Mouse (Mus musculus) hindbrain, postnatal 0 days (tissue): Measurements from ENCODE around the gene Phlpp1. TPM values are rescaled to one million over a fixed set of nuclear protein-coding genes. Genes with fewer than 3 reads are reported as not detected.
A peak's percentile ranks its signal among the peaks of the same experiment; 100 is the strongest.

Source experiments
- ATAC-seq: fragments of 200-750 bp; cut with Nextera tagmentation; 2 replicates; pipeline ENCODE4 v1.8.0; 2017; ENCODE audit warnings: mild to moderate bottlenecking, moderate TSS enrichment, moderate library complexity
- DNase-seq: peaks from one replicate; pipeline ENCODE4 v3.0.0-alpha.2; 2015; ENCODE audit warnings: low spot score
- H3K27ac ChIP-seq: fragments of 300-500 bp; sonication (generic); 2 replicates; pipeline ENCODE4 v1.5.1; 2014; ENCODE audit warnings: mild to moderate bottlenecking
- H3K27me3 ChIP-seq: fragments of 300-500 bp; sonication (generic); 2 replicates; pipeline ENCODE4 v1.6.1; 2014; ENCODE audit warnings: low read length, mixed read lengths; ENCODE audit not compliant: insufficient read depth
- H3K36me3 ChIP-seq: fragments of 300-500 bp; sonication (generic); 2 replicates; pipeline ENCODE4 v1.6.1; 2014; ENCODE audit warnings: low read length, mixed read lengths; ENCODE audit not compliant: insufficient read depth
- H3K4me1 ChIP-seq: fragments of 300-500 bp; sonication (generic); 2 replicates; pipeline ENCODE4 v1.6.1; 2014; ENCODE audit warnings: antibody characterized with exemption, low read length, mixed read lengths; ENCODE audit not compliant: insufficient read depth
- H3K4me2 ChIP-seq: fragments of 300-500 bp; sonication (generic); 2 replicates; pipeline ENCODE4 v1.6.1; 2014; ENCODE audit warnings: low read depth, mild to moderate bottlenecking, low read length, moderate library complexity, mixed read lengths
- H3K4me3 ChIP-seq: fragments of 300-500 bp; sonication (generic); 2 replicates; pipeline ENCODE4 v1.5.1; 2014; ENCODE audit warnings: low read length
- H3K9ac ChIP-seq: fragments of 300-500 bp; sonication (generic); replicated peaks from 2 replicates; pipeline ENCODE4 v1.6.1; 2014; ENCODE audit warnings: mild to moderate bottlenecking, low read length, moderate library complexity, mixed read lengths
- H3K9me3 ChIP-seq: fragments of 300-500 bp; sonication (generic); 2 replicates; pipeline ENCODE4 v1.6.1; 2016; ENCODE audit warnings: low read length, mixed read lengths
- CTCF ChIP-seq: IDR thresholded peaks from 2 replicates; pipeline ENCODE4 v1.5.1; 2016; ENCODE audit warnings: antibody characterized with exemption, control low read depth, low read depth
- WGBS: fragments of 180-500 bp; shearing (Covaris S2); extraction: QIAGEN DNeasy Blood & Tissue Kit; methylation state at CpG from one replicate; pipeline ENCODE4 v1.1.7; 2014; 5-methylcytosine and 5-hydroxymethylcytosine counted together
- polyA plus RNA-seq: library from polyadenylated mRNA; unstranded; fragments of >200 nt; fragmentation: Nextera tagmentation; extraction: Ambion mirVana; gene quantifications from 2 replicates; pipeline ENCODE4 v1.2.1, GENCODE M21; 2015
- total RNA-seq: library from RNA; depleted of rRNA; stranded (reverse); fragments of >200 nt; gene quantifications from 2 replicates; pipeline ENCODE4 v1.2.3, GENCODE M21; 2014

Phlpp1 gene
- total and polyA plus RNA-seq, 2 experiments from 2014 or later = 6.0 to 38.0 TPM

DNA sequence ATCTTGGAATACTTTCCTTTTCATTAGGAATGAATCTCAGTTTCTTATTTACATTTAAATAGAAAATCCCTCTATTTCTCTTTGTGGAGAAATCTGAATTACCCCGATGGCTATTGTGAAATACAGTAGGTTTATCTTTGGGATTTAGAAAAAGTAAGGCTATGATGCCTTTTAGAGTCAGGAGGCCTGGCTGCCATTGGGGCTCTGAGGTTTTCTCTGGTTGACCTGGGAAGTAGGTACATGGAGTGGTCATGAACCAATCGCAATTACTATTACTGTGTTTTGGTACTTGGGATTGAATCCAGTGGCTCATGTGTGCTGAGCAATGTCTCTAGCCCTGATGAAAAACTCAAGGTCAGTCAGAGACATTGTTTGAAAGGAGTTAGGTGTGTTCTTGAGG, 12.1 kb downstream of the Phlpp1 start:
- Histone ChIP-seq H3K9ac (no peak overlapping the region), H3K27ac (no peak overlapping the region), H3K4me2 (no peak overlapping the region), H3K4me1 (0 out of 2 replicates have a peak, but pooled peaks cover 3% of the 10 kb centered on the region), H3K4me3 (no peak overlapping the region), H3K36me3 (no peaks in the 10 kb centered on the region), H3K9me3 (no peaks in the 10 kb centered on the region), H3K27me3 (no peaks in the 10 kb centered on the region)
- WGBS = 90% methylated on average over 2 of the region's 2 CpGs
- DNase-seq (no peak), ATAC-seq (no peak)
- TF ChIP-seq CTCF = no peak

DNA sequence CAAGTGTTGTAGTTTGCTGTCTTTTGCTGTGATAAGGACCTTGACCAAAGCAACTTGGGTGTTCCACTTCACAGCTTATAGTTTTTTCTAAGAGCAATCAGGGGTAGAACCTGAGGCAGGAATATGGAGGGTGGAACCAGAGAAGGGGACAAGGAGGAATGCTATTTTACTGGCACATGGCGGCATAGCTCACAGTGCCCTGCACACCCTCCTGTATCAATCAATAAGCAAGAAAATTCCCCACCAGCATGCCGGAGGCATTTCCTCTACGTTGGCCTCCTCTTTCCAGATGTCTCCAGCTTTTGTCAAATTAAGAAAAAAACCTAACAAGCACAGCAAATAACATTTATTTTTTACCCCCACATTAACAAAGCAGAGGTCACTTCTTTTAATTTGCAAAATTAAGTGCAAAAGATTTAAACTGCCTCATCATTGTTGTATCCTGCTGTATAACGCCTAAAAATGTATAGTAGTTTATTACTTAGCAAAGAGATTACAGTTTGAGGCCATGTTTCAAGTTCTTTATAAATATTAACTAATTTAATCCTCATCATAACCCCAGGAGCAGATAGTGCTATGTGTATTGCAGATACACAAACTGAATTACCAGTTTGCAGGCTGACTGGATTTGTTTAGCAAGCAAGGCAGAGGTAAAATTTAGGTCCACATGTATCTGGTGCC, 13.4 kb downstream of the Phlpp1 start:
- DNase-seq = no peak
- H3K27me3 ChIP-seq = no peaks in the 10 kb centered on the region
- 0 out of 2 replicates have a peak, but pooled peaks cover 3% of the 10 kb centered on the region for H3K4me1 ChIP-seq
- H3K4me2 ChIP-seq = no peak overlapping the region
- ATAC-seq = no peak
- TF ChIP-seq CTCF = no peak
- H3K36me3 ChIP-seq = no peaks in the 10 kb centered on the region
- H3K27ac ChIP-seq = no peak overlapping the region
- WGBS = 74% methylated on average over 4 of the region's 4 CpGs
- H3K4me3 ChIP-seq = no peak overlapping the region
- H3K9me3 ChIP-seq = no peaks in the 10 kb centered on the region
- H3K9ac ChIP-seq = no peak overlapping the region

DNA sequence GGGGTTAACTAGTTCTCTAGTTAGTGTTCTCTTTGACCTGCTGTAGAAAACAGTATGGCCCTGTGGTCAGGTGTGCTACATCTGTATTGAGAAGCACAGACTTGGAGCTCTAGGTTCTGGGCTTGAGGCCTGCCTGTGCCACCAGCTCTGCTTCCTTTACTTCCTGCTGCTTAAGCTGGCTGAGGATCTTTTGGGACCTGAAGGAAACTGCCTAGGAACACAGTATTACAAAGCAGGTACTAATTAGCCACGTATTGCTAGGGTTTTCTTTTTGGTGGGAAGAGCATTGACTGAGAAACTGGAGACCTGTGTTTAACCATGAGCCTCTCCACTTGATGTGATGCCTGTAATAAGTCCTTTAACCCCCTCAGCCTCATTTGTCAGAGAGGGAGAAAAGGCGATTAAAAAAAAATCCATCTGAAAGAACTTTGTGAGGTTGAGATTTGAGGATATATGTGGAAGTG, 13.9 kb downstream of the Phlpp1 start:
- no peak overlapping the region for H3K9ac ChIP-seq
- H3K36me3 ChIP-seq = no peaks in the 10 kb centered on the region
- H3K9me3 ChIP-seq = no peaks in the 10 kb centered on the region
- TF ChIP-seq CTCF = no peak
- H3K4me3 ChIP-seq = no peak overlapping the region
- DNase-seq (no peak), ATAC-seq (0 out of 2 replicates have a peak, but pooled peaks have one; percentile 18)
- no peak overlapping the region for H3K27ac ChIP-seq
- 58% methylated on average over 2 of the region's 2 CpGs for WGBS
- no peaks in the 10 kb centered on the region for H3K27me3 ChIP-seq
- H3K4me2 ChIP-seq = no peak overlapping the region
- H3K4me1 ChIP-seq = 0 out of 2 replicates have a peak, but pooled peaks cover 3% of the 10 kb centered on the region

DNA sequence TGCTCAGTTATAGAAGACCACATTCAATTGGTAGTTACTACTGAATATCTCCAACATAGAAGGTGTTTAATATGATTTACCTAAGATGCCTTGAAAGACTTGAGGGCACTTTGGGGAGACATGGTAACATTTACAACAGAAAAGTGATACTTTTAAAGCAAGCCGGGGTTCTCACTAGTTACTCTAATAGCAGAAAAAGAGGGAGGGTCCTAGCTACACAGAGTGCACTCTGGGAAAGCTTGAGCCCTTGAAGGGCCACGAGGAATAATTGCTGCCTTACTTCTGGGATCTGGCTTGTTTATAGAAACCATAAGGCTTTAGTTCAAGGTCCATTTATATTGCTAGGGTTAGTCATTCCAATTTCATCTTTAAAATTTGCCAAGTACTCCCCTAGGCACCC, 14.5 kb downstream of the Phlpp1 start:
- H3K9ac ChIP-seq = no peak overlapping the region
- H3K36me3 ChIP-seq = no peaks in the 10 kb centered on the region
- H3K4me3 ChIP-seq = no peak overlapping the region
- no peaks in the 10 kb centered on the region for H3K9me3 ChIP-seq
- no peak for ATAC-seq
- no peak overlapping the region for H3K27ac ChIP-seq
- WGBS = 66% methylated on average over 2 of the region's 2 CpGs
- H3K4me2 ChIP-seq = no peak overlapping the region
- no peak for DNase-seq
- H3K27me3 ChIP-seq = no peaks in the 10 kb centered on the region
- H3K4me1 ChIP-seq = 0 out of 2 replicates have a peak, but pooled peaks cover 3% of the 10 kb centered on the region
- no peak for TF ChIP-seq CTCF

DNA sequence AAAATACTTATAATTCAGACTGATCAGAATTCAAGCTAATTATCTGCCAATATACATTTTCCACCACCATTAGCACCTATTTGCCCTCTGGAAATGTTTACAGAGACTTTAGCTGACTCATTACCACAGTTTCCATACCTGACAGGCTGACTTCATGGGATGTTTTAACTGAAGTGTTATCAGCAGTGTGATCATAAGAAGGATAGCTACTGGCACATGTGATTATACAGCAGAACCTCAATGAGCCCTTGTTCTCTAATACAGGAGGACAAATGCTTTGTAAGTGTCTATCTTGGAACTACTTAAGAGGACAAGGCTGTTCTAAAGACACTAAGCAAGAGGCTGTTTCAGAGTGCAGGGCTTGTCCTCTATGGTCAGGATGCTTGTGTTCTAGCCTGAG, 15.9 kb downstream of the Phlpp1 start:
- 0 out of 2 replicates have a peak, but pooled peaks cover 3% of the 10 kb centered on the region for H3K4me1 ChIP-seq
- no peak overlapping the region for H3K9ac ChIP-seq
- TF ChIP-seq CTCF = no peak
- DNase-seq (no peak), ATAC-seq (no peak)
- no peak overlapping the region for H3K4me2 ChIP-seq
- H3K9me3 ChIP-seq = no peaks in the 10 kb centered on the region
- no peaks in the 10 kb centered on the region for H3K36me3 ChIP-seq
- H3K27me3 ChIP-seq = no peaks in the 10 kb centered on the region
- no peak overlapping the region for H3K27ac ChIP-seq
- H3K4me3 ChIP-seq = no peak overlapping the region

DNA sequence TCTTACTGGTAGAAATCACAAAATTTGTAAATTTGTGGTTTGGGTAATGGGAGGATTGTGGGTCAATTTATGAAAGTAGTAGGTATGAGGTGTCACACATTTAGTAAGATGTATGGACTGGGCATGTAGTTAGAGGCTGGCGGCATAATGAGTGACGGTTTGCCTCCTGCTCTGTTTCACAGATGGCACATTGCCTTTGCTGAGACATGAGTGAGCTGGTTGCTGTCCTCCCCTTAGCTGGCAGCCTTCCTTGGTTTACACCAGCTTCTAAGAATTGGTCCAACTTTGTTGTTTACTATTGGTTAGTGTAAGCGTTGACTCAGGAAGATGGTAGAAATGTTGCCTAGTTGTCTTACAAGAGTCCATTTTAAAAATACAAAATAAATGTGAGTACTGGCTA, 17.2 kb downstream of the Phlpp1 start:
- 68% methylated on average over 3 of the region's 3 CpGs for WGBS
- no peak for TF ChIP-seq CTCF
- Histone ChIP-seq H3K27ac (no peak overlapping the region), H3K9ac (no peak overlapping the region), H3K27me3 (no peaks in the 10 kb centered on the region), H3K9me3 (no peaks in the 10 kb centered on the region), H3K4me2 (no peak overlapping the region), H3K36me3 (no peaks in the 10 kb centered on the region), H3K4me1 (peaks cover 13% of the 10 kb centered on the region), H3K4me3 (no peak overlapping the region)
- no peak for DNase-seq
- no peak for ATAC-seq

DNA sequence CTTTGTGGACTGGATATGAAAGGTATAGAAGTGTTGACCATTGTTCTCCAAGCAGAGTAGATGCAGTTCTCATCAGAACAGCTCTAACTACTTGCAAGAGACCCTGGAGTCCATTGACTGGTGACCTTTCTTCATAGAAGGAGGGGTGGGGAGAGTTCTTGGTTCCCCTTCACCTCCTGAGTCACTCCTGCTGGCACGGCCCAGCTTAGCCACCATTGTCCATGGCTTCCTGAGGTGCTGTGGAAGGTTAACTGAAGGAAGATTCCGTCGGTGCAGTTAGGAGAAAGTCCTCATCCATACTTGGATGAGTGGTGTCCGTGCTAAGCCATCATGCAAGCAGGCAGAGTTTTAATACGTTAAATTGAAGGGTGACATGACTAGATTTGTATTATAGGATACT, 17.8 kb downstream of the Phlpp1 start:
- WGBS = 93% methylated on average over 5 of the region's 5 CpGs

More for the DNA sequence above, 17.8 kb downstream of the Phlpp1 start:
- no peak for TF ChIP-seq CTCF
- H3K4me3 ChIP-seq = no peak overlapping the region
- no peaks in the 10 kb centered on the region for H3K9me3 ChIP-seq
- no peaks in the 10 kb centered on the region for H3K36me3 ChIP-seq
- no peak overlapping the region for H3K9ac ChIP-seq
- ATAC-seq (no peak), DNase-seq (no peak)
- H3K27ac ChIP-seq = no peak overlapping the region
- no peak overlapping the region for H3K4me2 ChIP-seq
- no peaks in the 10 kb centered on the region for H3K27me3 ChIP-seq
- H3K4me1 ChIP-seq = peaks cover 15% of the 10 kb centered on the region
